Mouse (Mus musculus) thymus, adult 2 months (tissue): ENCODE data around the gene Atp10a.

Experiments
- CTCF ChIP-seq: fragments of 200-500 bp; IDR thresholded peaks from 2 replicates; pipeline ENCODE4 v1.5.1; 2012; ENCODE audit warnings: mild to moderate bottlenecking, control low read depth, low read length, moderate library complexity, borderline replicate concordance; ENCODE audit not compliant: control insufficient read depth, poor library complexity, insufficient read depth; ENCODE audit errors: extremely low read depth
- POLR2A ChIP-seq: fragments of 200-500 bp; IDR thresholded peaks from 2 replicates; pipeline ENCODE4 v1.6.1; 2012; ENCODE audit warnings: mild to moderate bottlenecking, low read length, control low read depth, moderate library complexity; ENCODE audit not compliant: control insufficient read depth, poor library complexity, insufficient read depth; ENCODE audit errors: extremely low read depth

- no peak for TF ChIP-seq POLR2A
- TF ChIP-seq CTCF, result no peak
Observed at GRCm38 (mm10) chr7:58715576-58716144, 59.7 kb downstream of the Atp10a start.
